Mouse (Mus musculus): ENCODE data around the gene Ank3. TPM values are rescaled to one million over a fixed set of nuclear protein-coding genes. Genes with fewer than 3 reads are reported as not detected.

The Ank3 gene
- polyA plus RNA-seq, 1 experiment from 2014 or later: 7.1 TPM

GRCm38 (mm10) chr10:70063881-70064555, 665.4 kb downstream of the Ank3 start:
- Histone ChIP-seq H3K4me2 (ENCODE audit: low read depth, low read length) (no peak overlapping the region), H3K9ac (replicated peaks) (no peak overlapping the region), H3K36me3 (replicated peaks; ENCODE audit: insufficient read depth, low read length) (no peaks in the 10 kb centered on the region), H3K27me3 (ENCODE audit: insufficient read depth, low read length) (no peaks in the 10 kb centered on the region), H3K4me1 (ENCODE audit: insufficient read depth) (no peaks in the 10 kb centered on the region), H3K27ac (ENCODE audit: low read depth) (no peak overlapping the region), H3K9me3 (ENCODE audit: low read length) (no peaks in the 10 kb centered on the region), H3K4me3 (ENCODE audit: low read depth, low read length) (no peak overlapping the region)
- no peak for TF ChIP-seq CTCF (IDR thresholded peaks at IDR 0.05; ENCODE audit: low read depth)
- TF ChIP-seq EP300 (IDR thresholded peaks at IDR 0.05; ENCODE audit: low read depth): no peak
- no peak for ATAC-seq
- 66% methylated on average over 6 of the region's 6 CpGs for WGBS (ENCODE audit: insufficient replicate concordance)
- DNase-seq: no peak

GRCm38 (mm10) chr10:70065191-70065590, 666.6 kb downstream of the Ank3 start:
- H3K4me2 ChIP-seq (ENCODE audit: low read depth, low read length): no peak overlapping the region
- no peaks in the 10 kb centered on the region for H3K9me3 ChIP-seq (ENCODE audit: low read length)
- H3K27ac ChIP-seq (ENCODE audit: low read depth): no peak overlapping the region
- ATAC-seq (no peak), DNase-seq (no peak)
- no peaks in the 10 kb centered on the region for H3K27me3 ChIP-seq (ENCODE audit: insufficient read depth, low read length)
- H3K36me3 ChIP-seq (replicated peaks; ENCODE audit: insufficient read depth, low read length): no peaks in the 10 kb centered on the region
- no peaks in the 10 kb centered on the region for H3K4me1 ChIP-seq (ENCODE audit: insufficient read depth)
- no peak for TF ChIP-seq EP300 (IDR thresholded peaks at IDR 0.05; ENCODE audit: low read depth)
- no peak for TF ChIP-seq CTCF (IDR thresholded peaks at IDR 0.05; ENCODE audit: low read depth)
- 80% methylated on average over 3 of the region's 3 CpGs for WGBS (ENCODE audit: insufficient replicate concordance)
- no peak overlapping the region for H3K4me3 ChIP-seq (ENCODE audit: low read depth, low read length)
- H3K9ac ChIP-seq (replicated peaks): no peak overlapping the region

GRCm38 (mm10) chr10:70066497-70067168, 668.1 kb downstream of the Ank3 start:
- Histone ChIP-seq H3K9ac (replicated peaks) (no peak overlapping the region), H3K27me3 (ENCODE audit: insufficient read depth, low read length) (no peaks in the 10 kb centered on the region), H3K36me3 (replicated peaks; ENCODE audit: insufficient read depth, low read length) (no peaks in the 10 kb centered on the region), H3K4me1 (ENCODE audit: insufficient read depth) (no peaks in the 10 kb centered on the region), H3K9me3 (ENCODE audit: low read length) (peaks cover 4% of the 10 kb centered on the region; the same call in 1 of the 2 replicates), H3K4me2 (ENCODE audit: low read depth, low read length) (no peak overlapping the region), H3K4me3 (ENCODE audit: low read depth, low read length) (no peak overlapping the region), H3K27ac (ENCODE audit: low read depth) (no peak overlapping the region)
- ATAC-seq (no peak), DNase-seq (no peak)
- TF ChIP-seq EP300 (IDR thresholded peaks at IDR 0.05; ENCODE audit: low read depth): no peak
- TF ChIP-seq CTCF (IDR thresholded peaks at IDR 0.05; ENCODE audit: low read depth): no peak
- WGBS (ENCODE audit: insufficient replicate concordance): 73% methylated on average over 8 of the region's 8 CpGs

GRCm38 (mm10) chr10:70067169-70068115, 668.9 kb downstream of the Ank3 start:
- Histone ChIP-seq H3K4me2 (ENCODE audit: low read depth, low read length) (no peak overlapping the region), H3K36me3 (replicated peaks; ENCODE audit: insufficient read depth, low read length) (no peaks in the 10 kb centered on the region), H3K4me3 (ENCODE audit: low read depth, low read length) (no peak overlapping the region), H3K27me3 (ENCODE audit: insufficient read depth, low read length) (no peaks in the 10 kb centered on the region), H3K9ac (replicated peaks) (no peak overlapping the region), H3K27ac (ENCODE audit: low read depth) (no peak overlapping the region), H3K9me3 (ENCODE audit: low read length) (peaks cover 4% of the 10 kb centered on the region; the same call in 1 of the 2 replicates), H3K4me1 (ENCODE audit: insufficient read depth) (no peaks in the 10 kb centered on the region)
- DNase-seq (no peak), ATAC-seq (no peak)
- TF ChIP-seq CTCF (IDR thresholded peaks at IDR 0.05; ENCODE audit: low read depth): no peak
- TF ChIP-seq EP300 (IDR thresholded peaks at IDR 0.05; ENCODE audit: low read depth): no peak
- 60% methylated on average over 6 of the region's 6 CpGs for WGBS (ENCODE audit: insufficient replicate concordance)

GRCm38 (mm10) chr10:70069321-70069720, 670.7 kb downstream of the Ank3 start:
- Histone ChIP-seq H3K36me3 (replicated peaks; ENCODE audit: insufficient read depth, low read length) (no peaks in the 10 kb centered on the region), H3K4me3 (ENCODE audit: low read depth, low read length) (no peak overlapping the region), H3K4me2 (ENCODE audit: low read depth, low read length) (no peak overlapping the region), H3K4me1 (ENCODE audit: insufficient read depth) (no peaks in the 10 kb centered on the region), H3K27ac (ENCODE audit: low read depth) (no peak overlapping the region), H3K9me3 (ENCODE audit: low read length) (peaks cover 4% of the 10 kb centered on the region; the same call in 1 of the 2 replicates), H3K27me3 (ENCODE audit: insufficient read depth, low read length) (no peaks in the 10 kb centered on the region), H3K9ac (replicated peaks) (no peak overlapping the region)
- 52% methylated on average over 6 of the region's 6 CpGs for WGBS (ENCODE audit: insufficient replicate concordance)
- ATAC-seq (no peak), DNase-seq (no peak)
- no peak for TF ChIP-seq CTCF (IDR thresholded peaks at IDR 0.05; ENCODE audit: low read depth)
- no peak for TF ChIP-seq EP300 (IDR thresholded peaks at IDR 0.05; ENCODE audit: low read depth)

- WGBS (ENCODE audit: insufficient replicate concordance): 84% methylated on average over 4 of the region's 4 CpGs
- no peak overlapping the region for H3K4me3 ChIP-seq (ENCODE audit: low read depth, low read length)
- peaks cover 4% of the 10 kb centered on the region; the same call in 1 of the 2 replicates for H3K9me3 ChIP-seq (ENCODE audit: low read length)
- no peak for ATAC-seq
- DNase-seq: no peak
- H3K27ac ChIP-seq (ENCODE audit: low read depth): no peak overlapping the region
- TF ChIP-seq CTCF (IDR thresholded peaks at IDR 0.05; ENCODE audit: low read depth) (no peak), EP300 (IDR thresholded peaks at IDR 0.05; ENCODE audit: low read depth) (no peak)
- H3K4me2 ChIP-seq (ENCODE audit: low read depth, low read length): no peak overlapping the region
- H3K9ac ChIP-seq (replicated peaks): no peak overlapping the region
- H3K27me3 ChIP-seq (ENCODE audit: insufficient read depth, low read length): no peaks in the 10 kb centered on the region
- no peaks in the 10 kb centered on the region for H3K36me3 ChIP-seq (replicated peaks; ENCODE audit: insufficient read depth, low read length)
- H3K4me1 ChIP-seq (ENCODE audit: insufficient read depth): no peaks in the 10 kb centered on the region
Measured at GRCm38 (mm10) chr10:70071334-70071733, 672.8 kb downstream of the Ank3 start.

Other genes starting within 250 kb of the Ank3 start
- 35.5 and 41.5 TPM in 2 replicates for gene Rhobtb1, start 247.3 kb upstream of the Ank3 start, polyA plus RNA-seq (2015; fragmentation: Nextera tagmentation; extraction: Ambion mirVana)
- 0.89 and 1.2 TPM in 2 replicates for gene A930033H14Rik, start 185.7 kb upstream of the Ank3 start, polyA plus RNA-seq (2015; fragmentation: Nextera tagmentation; extraction: Ambion mirVana)
- gene Cdk1, start 45.8 kb upstream of the Ank3 start, polyA plus RNA-seq (2015; fragmentation: Nextera tagmentation; extraction: Ambion mirVana): 153 and 171 TPM in 2 replicates

Data from liver, postnatal 0 days (tissue).